Mouse (Mus musculus) thymus, postnatal 14 days (tissue): ENCODE measurements around the gene Ccdc62.

Experiments used
- DNase-seq: peaks from one replicate; pipeline ENCODE4 v3.0.0; 2021

The Ccdc62 gene

GRCm38 (mm10) chr5:123980521-123981249 is 50.2 kb downstream of the Ccdc62 start:
- no peak for DNase-seq

GRCm38 (mm10) chr5:123981250-123981554 is 50.7 kb downstream of the Ccdc62 start:
- DNase-seq, result no peak

- no peak for DNase-seq
Observed at GRCm38 (mm10) chr5:123982838-123983237, 52.4 kb downstream of the Ccdc62 start.

GRCm38 (mm10) chr5:123985434-123985833 is 55.0 kb downstream of the Ccdc62 start:
- no peak for DNase-seq

GRCm38 (mm10) chr5:123986925-123987324 is 56.4 kb downstream of the Ccdc62 start:
- no peak for DNase-seq

- DNase-seq, result no peak
Observed at GRCm38 (mm10) chr5:123987511-123987910, 57.0 kb downstream of the Ccdc62 start.

GRCm38 (mm10) chr5:123989941-123990885 is 59.7 kb downstream of the Ccdc62 start:
- no peak for DNase-seq

- no peak for DNase-seq
Observed at GRCm38 (mm10) chr5:123991321-123991720, 60.8 kb downstream of the Ccdc62 start.

GRCm38 (mm10) chr5:123992193-123992637 is 61.7 kb downstream of the Ccdc62 start:
- no peak for DNase-seq

GRCm38 (mm10) chr5:123992794-123993193 is 62.3 kb downstream of the Ccdc62 start:
- peak; percentile 80 for DNase-seq

- DNase-seq, result no peak
Observed at GRCm38 (mm10) chr5:123993263-123994036, 63.0 kb downstream of the Ccdc62 start.

- DNase-seq, result no peak
Observed at GRCm38 (mm10) chr5:123994468-123994867, 64.0 kb downstream of the Ccdc62 start.

- DNase-seq, result no peak
Observed at GRCm38 (mm10) chr5:123995388-123995787, 64.9 kb downstream of the Ccdc62 start.

GRCm38 (mm10) chr5:123996194-123996593 is 65.7 kb downstream of the Ccdc62 start:
- peak; percentile 42 for DNase-seq

- no peak for DNase-seq
Observed at GRCm38 (mm10) chr5:123996695-123997094, 66.2 kb downstream of the Ccdc62 start.

GRCm38 (mm10) chr5:123997211-123997751 is 66.8 kb downstream of the Ccdc62 start:
- DNase-seq, result no peak

- no peak for DNase-seq
Observed at GRCm38 (mm10) chr5:123997811-123998210, 67.3 kb downstream of the Ccdc62 start.

GRCm38 (mm10) chr5:123998370-123998769 is 67.9 kb downstream of the Ccdc62 start:
- DNase-seq, result no peak

GRCm38 (mm10) chr5:124000824-124001223 is 70.3 kb downstream of the Ccdc62 start:
- DNase-seq, result peak; percentile 91

GRCm38 (mm10) chr5:124001274-124001673 is 70.8 kb downstream of the Ccdc62 start:
- DNase-seq, result no peak

- no peak for DNase-seq
Observed at GRCm38 (mm10) chr5:124002876-124003275, 72.4 kb downstream of the Ccdc62 start.

- no peak for DNase-seq
Observed at GRCm38 (mm10) chr5:124003375-124003774, 72.9 kb downstream of the Ccdc62 start.
